Mouse (Mus musculus) limb, embryonic 15.5 days (tissue): ENCODE measurements around the gene Cpxm1. TPM values are rescaled to one million over a fixed set of nuclear protein-coding genes. Genes with fewer than 3 reads are reported as not detected.
"Not testable (repeated sequence)": the region's sequence is repeated elsewhere in the genome, so short reads cannot be mapped to it uniquely, and the experiment has no call there.

Experiments used
- ATAC-seq: fragments of 200-750 bp; cut with Nextera tagmentation; 2 replicates; pipeline ENCODE4 v1.8.0; 2017; ENCODE audit warnings: low read depth, moderate TSS enrichment; ENCODE audit not compliant: insufficient number of reproducible peaks, low FRiP score, low TSS enrichment
- H3K27ac ChIP-seq: fragments of 300-500 bp; sonication (generic); 2 replicates; pipeline ENCODE4 v1.5.1; 2015; ENCODE audit warnings: moderate library complexity, mild to moderate bottlenecking, inconsistent platforms
- H3K27me3 ChIP-seq: fragments of 300-500 bp; sonication (generic); 2 replicates; pipeline ENCODE4 v1.6.1; 2015; ENCODE audit warnings: inconsistent platforms
- H3K36me3 ChIP-seq: fragments of 300-500 bp; sonication (generic); 2 replicates; pipeline ENCODE4 v1.6.1; 2015; ENCODE audit warnings: inconsistent platforms
- H3K4me1 ChIP-seq: fragments of 300-500 bp; sonication (generic); 2 replicates; pipeline ENCODE4 v1.6.1; 2015; ENCODE audit warnings: inconsistent platforms
- H3K4me2 ChIP-seq: fragments of 300-500 bp; sonication (generic); 2 replicates; pipeline ENCODE4 v1.6.1; 2015; ENCODE audit warnings: mild to moderate bottlenecking, inconsistent platforms
- H3K4me3 ChIP-seq: fragments of 300-500 bp; sonication (generic); 2 replicates; pipeline ENCODE4 v1.5.1; 2015; ENCODE audit warnings: mild to moderate bottlenecking, inconsistent platforms
- H3K9ac ChIP-seq: fragments of 300-500 bp; sonication (generic); 2 replicates; pipeline ENCODE4 v1.6.1; 2015; ENCODE audit warnings: inconsistent platforms
- H3K9me3 ChIP-seq: fragments of 300-500 bp; sonication (generic); 2 replicates; pipeline ENCODE4 v1.6.1; 2016; ENCODE audit warnings: inconsistent platforms
- WGBS: fragments of 180-500 bp; shearing (Covaris S2); methylation state at CpG from one replicate; pipeline ENCODE4 v1.1.7; 2015; 5-methylcytosine and 5-hydroxymethylcytosine counted together
- polyA plus RNA-seq: library from polyadenylated mRNA; unstranded; fragments of >200 nt; fragmentation: Nextera tagmentation; extraction: Ambion mirVana; gene quantifications from 2 replicates; pipeline ENCODE4 v1.2.1, GENCODE M21; 2015

The Cpxm1 gene
- polyA plus RNA-seq, 1 experiment from 2014 or later: 145 TPM

DNA sequence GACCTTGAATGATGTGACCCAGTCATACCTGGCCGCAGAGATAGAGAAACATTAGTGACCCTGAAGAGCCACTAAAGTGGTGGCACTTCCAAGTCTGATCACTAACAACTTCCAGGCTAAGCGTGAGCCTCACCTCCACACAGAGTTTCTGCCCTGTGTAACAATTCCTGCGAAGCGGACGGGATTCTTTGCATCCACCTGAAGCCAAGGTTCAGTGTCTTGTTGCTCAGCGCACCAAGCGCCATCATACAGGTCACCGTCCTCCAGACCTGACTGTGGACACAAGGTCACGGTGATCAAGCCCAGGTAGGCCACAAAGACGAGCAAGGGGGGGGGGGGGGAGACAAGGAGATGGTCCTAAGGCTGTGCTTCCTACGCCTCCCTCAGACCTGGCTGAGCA, 1.7 kb downstream of the Cpxm1 start:
- no peak overlapping the region for H3K4me3 ChIP-seq
- H3K27ac ChIP-seq: no peak overlapping the region
- peaks cover 48% of the 10 kb centered on the region for H3K36me3 ChIP-seq
- H3K9ac ChIP-seq: 0 out of 2 replicates have a peak overlapping the region, but pooled peaks have one; percentile 7
- WGBS: 95% methylated on average over 11 of the region's 11 CpGs
- H3K27me3 ChIP-seq: no peaks in the 10 kb centered on the region
- peaks cover 27% of the 10 kb centered on the region for H3K4me1 ChIP-seq
- H3K4me2 ChIP-seq: no peak overlapping the region
- no peaks in the 10 kb centered on the region for H3K9me3 ChIP-seq
- no peak for ATAC-seq

GRCm38 (mm10) chr2:130392836-130393235, 4.5 kb downstream of the Cpxm1 start:
- H3K9me3 ChIP-seq: no peaks in the 10 kb centered on the region
- H3K36me3 ChIP-seq: peaks cover 54% of the 10 kb centered on the region
- 83% methylated on average over 3 of the region's 3 CpGs for WGBS
- H3K4me3 ChIP-seq: no peak overlapping the region
- H3K27me3 ChIP-seq: no peaks in the 10 kb centered on the region
- no peak for ATAC-seq
- no peak overlapping the region for H3K9ac ChIP-seq
- no peak overlapping the region for H3K4me2 ChIP-seq
- no peak overlapping the region for H3K27ac ChIP-seq
- H3K4me1 ChIP-seq: peaks cover 21% of the 10 kb centered on the region

GRCm38 (mm10) chr2:130390993-130391625, 6.3 kb downstream of the Cpxm1 start:
- H3K9ac ChIP-seq: no peak overlapping the region
- ATAC-seq: no peak
- peaks cover 3% of the 10 kb centered on the region for H3K4me1 ChIP-seq
- no peaks in the 10 kb centered on the region for H3K9me3 ChIP-seq
- H3K4me2 ChIP-seq: no peak overlapping the region
- peaks cover 54% of the 10 kb centered on the region for H3K36me3 ChIP-seq
- H3K27ac ChIP-seq: no peak overlapping the region
- H3K27me3 ChIP-seq: no peaks in the 10 kb centered on the region
- H3K4me3 ChIP-seq: no peak overlapping the region
- 84% methylated on average over 11 of the region's 11 CpGs for WGBS

DNA sequence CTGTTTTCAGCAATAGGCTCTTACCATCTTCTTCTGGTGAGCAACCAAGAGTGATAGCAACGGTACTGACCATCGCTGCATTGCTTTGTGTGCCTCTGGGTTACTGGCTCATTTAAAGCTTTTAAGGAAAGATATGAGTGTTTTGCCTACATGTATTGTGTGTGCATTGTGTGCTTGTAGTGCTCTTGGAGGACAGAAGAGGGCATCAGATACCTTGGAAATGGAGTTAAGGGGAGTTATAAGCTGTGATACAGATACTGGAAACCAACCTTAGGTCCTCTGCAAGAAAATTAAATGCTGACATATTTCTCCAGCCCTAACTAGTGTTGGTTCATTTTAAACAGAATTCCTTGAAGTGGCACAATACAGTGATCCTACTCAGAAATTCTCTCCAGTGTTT, 8.6 kb downstream of the Cpxm1 start:
- no peak overlapping the region for H3K9ac ChIP-seq
- 83% methylated on average over 2 of the region's 2 CpGs for WGBS
- no peak overlapping the region for H3K4me3 ChIP-seq
- no peak overlapping the region for H3K4me2 ChIP-seq
- peaks cover 35% of the 10 kb centered on the region for H3K36me3 ChIP-seq
- no peaks in the 10 kb centered on the region for H3K4me1 ChIP-seq
- ATAC-seq: no peak
- no peaks in the 10 kb centered on the region for H3K27me3 ChIP-seq
- H3K9me3 ChIP-seq: no peaks in the 10 kb centered on the region
- no peak overlapping the region for H3K27ac ChIP-seq

- no peak overlapping the region for H3K27ac ChIP-seq
- no peaks in the 10 kb centered on the region for H3K9me3 ChIP-seq
- no peaks in the 10 kb centered on the region for H3K4me1 ChIP-seq
- peaks cover 11% of the 10 kb centered on the region for H3K36me3 ChIP-seq
- H3K27me3 ChIP-seq: no peaks in the 10 kb centered on the region
- no peak overlapping the region for H3K4me2 ChIP-seq
- H3K4me3 ChIP-seq: no peak overlapping the region
- H3K9ac ChIP-seq: no peak overlapping the region
- ATAC-seq: no peak
- 56% methylated on average over 1 of the region's 1 CpGs for WGBS
These were observed 11.2 kb downstream of the Cpxm1 start for GRCm38 (mm10) chr2:130386212-130386611.

GRCm38 (mm10) chr2:130383895-130384294, 13.5 kb downstream of the Cpxm1 start:
- Histone ChIP-seq H3K4me3 (no peak overlapping the region), H3K27me3 (no peaks in the 10 kb centered on the region), H3K36me3 (no peaks in the 10 kb centered on the region), H3K4me2 (no peak overlapping the region), H3K27ac (no peak overlapping the region), H3K4me1 (no peaks in the 10 kb centered on the region), H3K9ac (no peak overlapping the region), H3K9me3 (no peaks in the 10 kb centered on the region)
- ATAC-seq: no peak
- WGBS: 49% methylated on average over 6 of the region's 6 CpGs

GRCm38 (mm10) chr2:130383205-130383604, 14.2 kb downstream of the Cpxm1 start:
- H3K27me3 ChIP-seq: no peaks in the 10 kb centered on the region
- H3K9me3 ChIP-seq: no peaks in the 10 kb centered on the region
- no peaks in the 10 kb centered on the region for H3K4me1 ChIP-seq
- no peaks in the 10 kb centered on the region for H3K36me3 ChIP-seq
- WGBS: 34% methylated on average over 3 of the region's 3 CpGs
- no peak for ATAC-seq
- H3K4me2 ChIP-seq: no peak overlapping the region
- H3K9ac ChIP-seq: no peak overlapping the region
- H3K4me3 ChIP-seq: no peak overlapping the region
- no peak overlapping the region for H3K27ac ChIP-seq

GRCm38 (mm10) chr2:130374951-130375350, 22.4 kb downstream of the Cpxm1 start:
- Histone ChIP-seq H3K4me2 (0 out of 2 replicates have a peak overlapping the region, but pooled peaks have one; percentile 3), H3K27ac (no peak overlapping the region), H3K27me3 (no peaks in the 10 kb centered on the region), H3K4me1 (no peaks in the 10 kb centered on the region), H3K4me3 (no peak overlapping the region), H3K9ac (no peak overlapping the region), H3K36me3 (no peaks in the 10 kb centered on the region), H3K9me3 (no peaks in the 10 kb centered on the region)
- peak; percentile 63; the same call in 1 of the 2 replicates for ATAC-seq
- 48% methylated on average over 4 of the region's 4 CpGs for WGBS

- not testable (repeated sequence) for H3K9me3 ChIP-seq, H3K4me2 ChIP-seq, H3K9ac ChIP-seq, H3K36me3 ChIP-seq, H3K27ac ChIP-seq, H3K4me1 ChIP-seq, H3K27me3 ChIP-seq, H3K4me3 ChIP-seq, ATAC-seq
- WGBS: 34% methylated on average over 1 of the region's 1 CpGs
These were observed 24.3 kb downstream of the Cpxm1 start for GRCm38 (mm10) chr2:130373026-130373425.

GRCm38 (mm10) chr2:130367386-130367785, 30.0 kb downstream of the Cpxm1 start:
- no peak overlapping the region for H3K9ac ChIP-seq
- H3K27ac ChIP-seq: no peak overlapping the region
- H3K4me3 ChIP-seq: no peak overlapping the region
- 58% methylated on average over 4 of the region's 4 CpGs for WGBS
- no peak for ATAC-seq
- H3K27me3 ChIP-seq: peaks cover 36% of the 10 kb centered on the region
- H3K4me2 ChIP-seq: no peak overlapping the region
- no peaks in the 10 kb centered on the region for H3K36me3 ChIP-seq
- H3K4me1 ChIP-seq: peaks cover 8% of the 10 kb centered on the region
- no peaks in the 10 kb centered on the region for H3K9me3 ChIP-seq

GRCm38 (mm10) chr2:130365211-130366094, 31.9 kb downstream of the Cpxm1 start:
- 12% methylated on average over 29 of the region's 30 CpGs for WGBS
- no peak overlapping the region for H3K27ac ChIP-seq
- no peak for ATAC-seq
- H3K9me3 ChIP-seq: no peaks in the 10 kb centered on the region
- H3K4me1 ChIP-seq: peaks cover 17% of the 10 kb centered on the region
- peak overlapping the region; percentile 28 for H3K4me3 ChIP-seq
- no peaks in the 10 kb centered on the region for H3K36me3 ChIP-seq
- peaks cover 55% of the 10 kb centered on the region for H3K27me3 ChIP-seq
- no peak overlapping the region for H3K9ac ChIP-seq
- peak overlapping the region; percentile 42 for H3K4me2 ChIP-seq

DNA sequence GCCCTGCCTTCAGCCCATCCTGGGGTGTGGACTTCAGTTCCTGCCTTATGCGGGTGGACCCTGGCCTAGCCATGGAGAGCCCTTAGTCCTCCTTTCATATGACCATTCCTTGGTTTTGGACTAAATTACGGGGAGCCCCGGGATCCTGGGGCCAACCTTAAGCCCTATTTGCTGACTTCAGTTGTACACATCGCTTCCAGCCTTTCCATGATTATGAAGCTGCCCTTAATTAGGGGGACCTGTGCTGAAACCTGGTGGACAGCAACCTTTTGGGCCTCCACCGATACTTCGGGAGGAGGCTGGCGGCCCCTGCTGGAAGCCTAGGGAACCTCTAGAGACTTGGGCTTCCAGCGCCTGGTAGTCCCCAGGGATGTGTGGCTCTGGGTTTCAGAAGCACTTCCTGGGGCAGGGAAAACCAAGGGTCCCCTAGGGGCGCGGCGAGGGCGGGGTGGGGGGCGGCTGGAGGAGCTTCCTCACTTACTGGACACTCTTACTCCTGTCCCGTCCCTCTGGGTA, 34.8 kb downstream of the Cpxm1 start:
- Histone ChIP-seq H3K36me3 (peaks cover 7% of the 10 kb centered on the region; the same call in 1 of the 2 replicates), H3K27me3 (peaks cover 81% of the 10 kb centered on the region), H3K9me3 (no peaks in the 10 kb centered on the region), H3K4me1 (peaks cover 17% of the 10 kb centered on the region), H3K27ac (no peak overlapping the region), H3K9ac (no peak overlapping the region), H3K4me3 (no peak overlapping the region), H3K4me2 (no peak overlapping the region)
- no peak for ATAC-seq
- WGBS: 5% methylated on average over 14 of the region's 14 CpGs
